Mouse (Mus musculus): ENCODE measurements around the gene Ugt1a8.

Ugt1a8 gene

DNA sequence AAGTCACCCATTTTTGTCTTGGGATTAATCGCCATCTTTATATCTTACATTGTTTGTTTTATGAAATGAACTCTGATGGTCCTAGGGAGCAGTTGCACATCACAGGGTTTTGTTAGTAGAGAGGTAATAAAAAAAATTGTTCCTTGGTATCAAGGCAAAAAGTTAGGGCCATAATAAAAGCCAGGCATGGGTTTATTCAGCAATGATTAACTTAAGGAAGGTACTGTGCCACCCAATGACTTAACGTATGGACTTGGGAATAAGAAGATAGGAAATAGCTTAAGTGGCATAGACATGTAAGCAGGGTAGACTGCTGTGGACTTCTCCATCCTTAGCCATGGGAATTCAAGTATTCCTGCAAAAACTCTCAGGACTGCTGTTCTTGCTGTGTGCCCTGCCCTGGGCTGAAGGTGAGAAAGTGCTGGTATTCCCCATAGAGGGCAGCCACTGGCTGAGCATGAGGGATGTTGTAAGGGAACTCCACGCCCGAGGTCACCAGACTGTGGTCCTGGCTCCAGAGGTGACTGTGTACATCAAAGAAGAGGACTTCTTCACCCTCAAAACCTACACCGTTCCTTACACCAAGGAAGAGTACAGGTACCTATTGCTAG is 98.8 kb downstream of the Ugt1a8 start:
- no peak for DNase-seq (ENCODE audit: low read depth)

DNA sequence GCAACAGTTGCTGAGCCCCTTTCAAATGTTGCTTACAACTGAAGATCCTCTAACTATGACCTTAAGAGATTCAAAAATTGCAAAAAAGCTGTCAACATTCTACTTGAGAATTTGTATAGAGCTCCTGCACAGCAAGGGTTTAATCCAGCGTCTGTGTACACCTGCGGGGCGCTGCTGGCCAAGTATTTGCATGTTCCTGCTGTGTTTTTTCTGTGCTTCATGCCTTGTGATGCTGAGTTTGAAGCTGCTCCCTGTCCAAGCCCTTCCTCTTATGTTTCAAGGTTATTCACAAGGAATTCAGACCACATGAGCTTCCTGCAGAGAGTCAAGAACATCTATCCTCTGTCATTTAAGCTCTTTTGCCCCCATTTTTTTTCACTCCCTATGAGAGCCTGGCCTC is 104.5 kb downstream of the Ugt1a8 start:
- DNase-seq (ENCODE audit: low read depth): no peak

DNA sequence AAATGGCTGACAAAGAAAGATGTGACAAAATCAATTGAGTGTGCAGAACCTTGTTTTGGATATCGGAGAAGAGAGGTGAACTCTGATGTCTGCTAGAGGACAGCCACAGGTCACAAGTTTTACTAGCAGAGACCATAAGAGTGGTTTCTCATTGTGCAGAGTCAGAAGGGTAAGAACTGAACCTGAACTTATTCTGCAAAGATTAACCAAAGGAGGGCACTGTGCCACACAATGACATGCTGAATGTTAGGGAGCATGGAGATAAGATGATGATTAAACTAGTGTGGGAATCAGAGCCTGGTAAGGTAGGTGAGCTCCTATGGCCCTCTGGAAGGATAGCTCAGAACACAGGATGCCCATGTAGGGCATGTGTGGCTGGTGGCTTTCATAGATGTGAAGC is 108.1 kb downstream of the Ugt1a8 start:
- DNase-seq (ENCODE audit: low read depth): no peak

DNA sequence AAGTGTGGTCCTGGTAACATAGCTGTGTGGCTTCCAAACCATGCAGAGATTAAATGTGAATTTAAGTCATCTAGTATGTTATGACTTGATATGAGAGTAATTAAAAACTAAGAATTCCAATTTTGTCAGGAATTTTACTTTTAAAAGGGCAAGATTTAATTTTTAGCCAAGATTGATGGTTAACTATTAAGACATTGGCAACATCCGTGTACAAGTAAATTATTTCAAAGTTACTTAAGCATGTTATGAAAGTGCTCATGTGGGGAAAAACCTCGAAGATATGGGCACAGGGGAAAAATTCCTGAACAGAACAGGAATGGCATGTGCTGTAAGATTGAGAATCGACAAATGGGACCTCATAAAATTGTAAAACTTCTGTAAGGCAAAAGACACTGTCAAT is 109.8 kb downstream of the Ugt1a8 start:
- no peak for DNase-seq (ENCODE audit: low read depth)

DNA sequence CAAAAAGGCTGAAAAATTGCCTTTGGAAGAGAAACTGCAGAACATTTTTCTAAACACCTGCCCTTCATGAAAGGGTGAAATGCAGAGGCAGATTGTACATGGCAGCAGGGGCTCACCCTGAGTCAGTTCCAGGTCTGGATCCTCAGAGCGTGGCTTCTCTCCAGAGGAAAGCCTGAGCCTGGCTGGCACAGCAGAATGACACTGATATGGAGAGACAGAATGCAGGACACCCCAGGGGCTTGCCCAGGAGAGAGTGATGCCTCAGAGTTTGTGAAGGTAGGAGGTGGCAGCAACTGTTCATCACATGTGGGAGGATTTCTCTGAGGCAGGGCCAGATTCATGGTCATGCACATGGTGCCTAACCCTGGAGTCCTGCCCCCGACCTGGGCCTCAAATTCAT is 112.4 kb downstream of the Ugt1a8 start:
- no peak for DNase-seq (ENCODE audit: low read depth)

DNA sequence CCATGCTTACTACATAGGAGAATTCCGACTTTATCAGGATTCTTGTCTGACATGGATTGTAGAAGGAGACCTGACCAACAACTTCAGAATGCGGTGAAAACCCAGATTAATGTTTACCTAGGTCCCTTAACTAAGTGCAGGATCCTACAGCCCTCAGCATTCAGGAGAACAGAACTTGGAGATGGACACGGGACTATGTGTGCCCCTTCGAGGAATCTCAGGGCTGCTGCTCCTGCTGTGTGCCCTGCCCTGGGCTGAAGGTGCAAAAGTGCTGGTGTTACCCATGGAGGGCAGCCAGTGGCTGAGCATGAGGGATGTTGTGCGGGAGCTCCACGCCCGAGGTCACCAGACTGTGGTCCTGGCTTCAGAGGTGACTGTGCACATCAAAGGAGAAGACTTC is 112.8 kb downstream of the Ugt1a8 start, which contains the start of gene Ugt1a2:
Gene Ugt1a2 (plus strand): TSS at position 146 of the 400 bp plus-strand sequence.
- no peak for DNase-seq (ENCODE audit: low read depth)

DNA sequence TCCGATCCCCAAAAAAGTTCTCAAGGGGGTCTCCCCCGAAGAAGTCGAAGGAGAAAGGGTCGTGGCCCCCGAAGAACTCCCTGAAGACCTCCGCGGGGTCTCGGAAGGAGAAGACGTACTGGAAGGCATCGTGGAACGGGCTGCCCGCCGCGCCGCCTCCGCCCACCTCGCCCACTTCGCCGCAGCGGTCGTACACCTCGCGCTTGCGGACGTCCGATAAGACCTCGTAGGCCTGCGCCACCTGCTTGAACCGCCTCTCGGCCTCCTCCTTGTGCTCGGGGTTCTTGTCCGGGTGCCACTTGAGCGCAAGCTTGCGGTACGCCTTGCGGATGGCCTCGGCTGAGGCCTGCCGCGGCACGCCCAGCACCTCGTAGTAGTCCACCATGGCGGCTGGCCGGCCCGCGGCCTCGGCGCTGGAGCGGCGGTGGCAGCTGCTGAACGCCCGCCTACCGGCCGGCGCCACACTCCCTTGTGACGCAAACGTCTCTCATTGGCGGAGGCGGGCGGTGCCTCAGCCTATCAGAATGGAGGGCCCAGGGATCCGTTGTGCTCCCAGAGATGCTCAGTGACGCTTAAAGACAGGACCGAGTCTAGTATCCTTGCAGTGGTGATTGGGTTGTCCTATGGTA is 117.8 kb downstream of the Ugt1a8 start, which contains the start of gene Dnajb3:
Gene Dnajb3 (minus strand): TSS at position 489 of the 629 bp plus-strand sequence.
- peak; percentile 37 for DNase-seq (ENCODE audit: low read depth)

DNA sequence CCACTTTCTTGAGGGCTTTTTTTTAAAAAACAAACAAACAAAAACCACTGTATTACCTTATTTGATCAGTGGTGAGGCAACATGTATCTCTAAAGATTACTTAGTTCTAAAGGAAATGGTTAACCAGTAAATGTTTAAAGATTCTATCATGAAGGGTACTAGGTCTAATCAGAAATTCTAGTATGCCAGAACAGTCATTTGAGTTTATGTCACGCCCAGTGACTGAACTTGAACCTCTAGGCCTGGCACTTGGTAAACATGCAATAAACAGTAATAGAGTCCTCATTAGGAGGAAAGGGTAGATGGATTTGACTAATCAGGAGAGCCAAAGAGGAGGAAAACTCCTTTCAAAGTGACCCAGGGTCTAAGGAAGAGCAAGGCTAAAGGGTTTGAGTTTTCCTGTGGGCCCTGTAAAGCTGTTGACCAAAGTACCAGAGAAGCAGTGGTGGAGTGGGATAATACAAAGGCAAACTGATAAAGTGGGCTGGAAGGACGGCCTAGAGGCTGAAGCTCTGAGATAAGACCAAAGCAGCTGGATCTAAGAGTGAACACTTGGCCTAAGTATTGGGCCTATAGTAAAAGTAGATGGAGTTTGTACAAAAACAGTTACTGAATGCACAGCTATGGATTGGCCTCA is 119.3 kb downstream of the Ugt1a8 start:
- DNase-seq (ENCODE audit: low read depth): peak; percentile 58

DNA sequence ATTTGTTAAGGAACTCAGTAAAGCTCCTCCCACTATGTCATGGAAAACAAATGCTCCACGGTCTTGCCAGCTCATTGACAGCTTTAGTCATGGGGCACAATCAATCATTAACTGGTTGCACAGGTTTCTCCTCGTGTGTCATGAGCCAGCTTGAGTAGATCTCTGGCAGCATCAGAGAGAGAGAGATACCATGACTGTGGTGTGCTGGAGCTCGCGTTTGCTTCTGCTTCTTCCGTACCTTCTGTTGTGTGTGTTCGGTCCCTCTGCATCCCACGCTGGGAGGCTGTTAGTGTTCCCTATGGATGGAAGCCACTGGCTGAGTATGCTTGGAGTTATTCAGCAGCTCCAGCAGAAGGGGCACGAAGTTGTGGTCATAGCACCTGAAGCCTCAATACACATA is 124.2 kb downstream of the Ugt1a8 start, which contains the start of gene Ugt1a1:
Gene Ugt1a1 (plus strand): TSS at position 148 of the 400 bp plus-strand sequence.
- no peak for DNase-seq (ENCODE audit: low read depth)

DNA sequence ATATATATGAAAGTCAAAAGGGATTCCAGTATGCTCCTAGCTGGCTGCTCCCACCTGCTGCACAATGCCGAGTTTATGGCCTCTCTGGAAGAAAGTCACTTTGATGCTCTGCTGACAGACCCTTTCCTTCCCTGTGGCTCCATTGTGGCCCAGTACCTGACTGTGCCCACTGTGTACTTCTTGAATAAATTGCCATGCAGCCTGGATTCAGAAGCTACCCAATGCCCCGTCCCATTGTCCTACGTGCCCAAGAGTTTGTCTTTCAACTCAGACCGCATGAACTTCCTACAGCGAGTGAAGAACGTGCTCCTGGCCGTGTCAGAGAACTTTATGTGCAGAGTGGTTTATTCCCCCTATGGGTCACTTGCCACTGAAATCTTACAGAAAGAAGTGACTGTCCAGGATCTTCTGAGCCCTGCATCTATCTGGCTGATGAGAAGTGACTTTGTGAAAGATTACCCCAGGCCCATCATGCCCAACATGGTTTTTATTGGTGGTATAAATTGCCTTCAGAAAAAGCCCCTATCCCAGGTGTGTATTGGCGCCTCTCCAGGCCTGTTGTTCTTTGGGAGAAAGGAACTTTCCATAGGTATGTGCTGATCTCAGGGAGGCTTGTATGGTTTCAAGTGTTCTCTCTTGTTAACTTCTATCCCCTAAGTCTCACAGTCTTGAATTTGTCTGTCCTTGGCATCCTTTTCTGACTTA is 124.9 kb downstream of the Ugt1a8 start:
- DNase-seq (ENCODE audit: low read depth): no peak

DNA sequence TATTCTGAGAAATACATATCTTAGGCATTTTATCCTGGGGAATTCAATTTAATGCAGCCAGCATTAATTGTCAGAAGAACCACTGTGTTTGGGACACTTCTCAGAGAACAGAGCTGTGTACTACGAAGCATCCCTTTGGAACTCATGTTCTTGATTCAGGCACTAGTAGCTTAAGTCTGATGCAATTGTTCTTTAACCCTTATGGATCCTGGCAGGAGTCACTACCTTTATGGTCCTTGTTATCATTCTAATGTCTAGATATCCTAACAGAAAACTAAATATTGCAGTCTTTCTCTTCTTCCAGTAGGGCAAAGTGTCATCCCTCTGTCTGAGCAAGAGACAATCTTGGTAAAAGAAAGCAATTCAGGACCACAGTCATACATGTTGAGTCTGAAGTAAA is 125.4 kb downstream of the Ugt1a8 start:
- no peak for DNase-seq (ENCODE audit: low read depth)

DNA sequence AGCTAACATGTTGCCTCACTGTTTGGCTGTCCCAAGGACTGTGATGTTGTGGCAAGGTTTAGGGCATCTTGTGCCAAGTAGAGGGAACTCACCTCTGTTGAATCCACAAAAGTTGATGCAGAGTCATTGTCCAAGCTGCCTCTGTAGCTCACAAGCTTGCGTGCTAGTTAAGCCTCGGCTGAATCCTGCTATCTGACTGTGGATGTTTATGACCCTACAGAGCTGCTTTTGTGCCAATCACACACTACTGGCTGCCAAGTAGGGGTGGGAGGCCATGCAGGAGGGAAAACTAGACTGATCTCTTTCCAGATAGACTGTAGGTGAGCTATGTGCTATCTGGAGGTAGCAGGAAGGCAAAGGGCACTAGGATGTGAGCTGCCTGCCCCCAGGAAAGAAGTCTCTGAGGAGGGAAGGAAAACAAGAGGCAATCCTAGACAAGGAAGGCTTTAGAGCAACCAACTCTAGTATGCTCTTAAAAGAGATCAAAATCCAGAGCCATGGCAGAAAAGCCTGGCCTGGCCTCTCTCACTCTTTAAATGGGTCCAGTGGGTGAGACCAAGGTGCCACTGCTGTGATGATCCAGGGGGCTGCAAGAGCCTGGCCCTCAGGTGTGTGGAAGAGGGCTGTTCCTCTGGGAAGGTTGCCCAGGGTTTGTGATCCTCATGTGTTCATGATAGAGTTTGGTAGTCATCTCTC is 126.3 kb downstream of the Ugt1a8 start:
- no peak for DNase-seq (ENCODE audit: low read depth)

DNA sequence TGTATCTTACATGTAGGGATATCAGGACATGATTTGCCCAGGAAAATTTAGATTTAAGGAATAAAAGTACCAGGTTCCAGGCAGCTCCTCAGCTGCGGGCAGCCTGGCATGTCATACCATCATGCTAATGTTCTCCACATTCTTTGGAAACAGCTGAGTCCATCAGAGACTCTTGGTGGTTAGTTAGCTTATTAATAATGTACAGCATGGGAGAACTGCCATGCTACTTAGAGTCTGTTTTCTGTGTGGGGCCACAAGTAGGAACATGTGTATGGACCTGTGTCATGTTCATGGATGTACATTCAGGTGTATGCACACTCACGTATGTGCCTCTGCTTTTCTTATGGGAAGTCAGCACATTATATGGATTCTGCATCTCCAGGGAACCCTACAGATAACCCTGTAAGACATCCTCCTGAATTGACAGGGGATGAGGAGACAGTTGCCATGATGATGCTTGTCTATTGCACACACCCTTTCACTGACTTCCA is 126.9 kb downstream of the Ugt1a8 start:
- no peak for DNase-seq (ENCODE audit: low read depth)

DNA sequence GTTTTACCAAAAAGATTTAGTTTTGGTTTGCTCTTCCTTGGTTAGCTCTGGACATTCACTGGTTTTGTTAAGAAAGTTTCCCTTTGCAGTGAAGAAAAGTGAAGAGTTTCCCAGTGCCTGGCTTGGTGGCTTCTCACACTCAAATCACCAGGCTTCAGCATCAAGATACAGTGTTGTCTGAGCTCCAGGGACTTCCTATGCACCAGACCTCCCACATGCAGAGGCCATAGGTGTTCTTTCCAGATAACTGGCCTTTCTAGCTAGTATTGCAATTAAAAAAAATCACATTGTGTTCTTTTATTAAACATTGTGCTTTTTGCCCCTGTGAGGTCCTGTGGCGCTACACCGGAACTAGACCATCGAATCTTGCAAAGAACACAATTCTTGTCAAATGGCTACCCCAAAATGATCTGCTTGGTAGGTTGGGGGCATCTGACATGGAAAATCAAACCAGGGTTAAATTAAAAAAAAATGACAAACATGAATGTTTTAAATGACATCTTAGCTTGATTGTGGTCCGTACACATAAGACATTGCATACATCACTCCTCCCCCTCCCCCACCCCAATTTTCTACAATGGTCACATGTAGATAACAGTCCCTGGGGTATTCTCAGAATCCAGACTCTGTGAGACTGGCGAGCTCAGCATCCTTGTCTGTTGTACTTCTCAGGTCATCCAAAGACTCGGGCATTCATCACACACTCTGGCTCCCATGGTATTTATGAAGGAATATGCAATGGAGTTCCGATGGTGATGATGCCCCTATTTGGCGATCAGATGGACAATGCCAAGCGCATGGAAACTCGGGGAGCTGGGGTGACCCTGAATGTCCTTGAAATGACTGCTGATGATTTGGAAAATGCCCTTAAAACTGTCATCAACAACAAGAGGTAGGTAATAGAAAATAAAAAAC is 128.1 kb downstream of the Ugt1a8 start:
- DNase-seq (ENCODE audit: low read depth): no peak

DNA sequence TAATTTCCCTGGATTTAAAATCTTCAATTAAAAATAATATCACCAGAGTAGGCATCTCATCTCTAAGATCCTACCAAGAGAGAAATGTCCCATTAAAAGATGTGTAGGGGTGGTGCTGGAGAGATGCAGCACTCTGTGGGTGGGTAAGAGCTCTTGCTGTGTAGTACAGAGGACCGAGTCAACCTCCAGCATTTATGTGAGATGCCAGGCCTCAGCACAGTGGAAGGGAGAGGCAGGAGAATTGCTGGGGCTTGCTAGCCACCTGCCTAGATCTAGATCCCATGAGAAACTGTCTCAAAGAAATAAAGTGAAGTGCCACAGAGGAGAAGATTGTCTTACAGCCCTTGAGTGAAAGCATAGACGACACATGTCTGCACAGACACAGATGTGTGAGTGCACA is 128.9 kb downstream of the Ugt1a8 start:
- no peak for DNase-seq (ENCODE audit: low read depth)

DNA sequence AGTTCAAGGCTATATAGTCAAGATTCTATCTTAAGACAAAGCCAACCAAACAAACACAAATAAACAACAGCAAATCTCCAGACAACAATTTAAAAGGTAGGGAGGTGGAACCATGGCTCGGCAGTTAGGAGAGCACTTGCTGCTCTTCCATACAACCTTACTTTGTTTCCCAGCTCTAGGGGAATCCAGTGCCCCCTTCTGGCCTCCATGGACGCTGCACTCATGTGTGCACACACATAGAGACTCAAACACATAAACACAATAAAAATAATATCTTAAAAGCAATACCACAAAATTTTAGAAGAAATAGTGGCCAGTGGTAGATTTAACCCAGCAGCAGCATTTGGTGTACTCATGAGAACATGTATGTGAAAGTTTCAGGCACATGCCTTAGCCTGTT is 129.5 kb downstream of the Ugt1a8 start:
- DNase-seq (ENCODE audit: low read depth): no peak

DNA sequence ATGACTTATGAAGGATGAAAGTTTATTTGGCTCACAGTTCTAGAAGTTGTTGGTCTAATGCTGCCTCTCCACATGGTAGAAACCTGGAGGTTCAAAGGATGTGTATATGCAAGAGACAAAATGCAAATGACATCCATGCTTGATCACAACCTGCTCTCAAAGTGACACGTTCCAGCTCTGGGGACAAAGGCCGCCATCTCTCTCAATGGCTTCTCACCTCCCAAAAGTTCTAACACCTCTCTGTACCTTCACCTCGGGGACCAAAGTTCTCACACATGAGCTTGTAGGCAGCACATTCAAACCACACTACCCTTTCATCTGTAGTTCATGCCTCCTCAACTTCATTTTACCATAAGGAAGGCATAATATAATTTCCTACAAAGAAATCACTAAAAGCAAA is 130.0 kb downstream of the Ugt1a8 start:
- no peak for DNase-seq (ENCODE audit: low read depth)

DNA sequence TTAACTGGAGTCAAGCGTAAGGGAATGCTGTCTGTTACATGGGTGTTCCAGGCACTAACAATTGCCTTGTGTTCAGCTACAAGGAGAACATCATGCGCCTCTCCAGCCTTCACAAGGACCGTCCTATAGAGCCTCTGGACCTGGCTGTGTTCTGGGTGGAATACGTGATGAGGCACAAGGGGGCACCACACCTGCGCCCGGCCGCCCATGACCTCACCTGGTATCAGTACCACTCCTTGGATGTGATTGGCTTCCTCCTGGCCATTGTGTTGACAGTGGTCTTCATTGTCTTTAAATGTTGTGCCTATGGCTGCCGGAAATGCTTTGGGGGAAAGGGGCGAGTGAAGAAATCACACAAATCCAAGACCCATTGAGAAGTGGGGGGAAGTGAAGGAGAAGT is 130.4 kb downstream of the Ugt1a8 start:
- no peak for DNase-seq (ENCODE audit: low read depth)

DNA sequence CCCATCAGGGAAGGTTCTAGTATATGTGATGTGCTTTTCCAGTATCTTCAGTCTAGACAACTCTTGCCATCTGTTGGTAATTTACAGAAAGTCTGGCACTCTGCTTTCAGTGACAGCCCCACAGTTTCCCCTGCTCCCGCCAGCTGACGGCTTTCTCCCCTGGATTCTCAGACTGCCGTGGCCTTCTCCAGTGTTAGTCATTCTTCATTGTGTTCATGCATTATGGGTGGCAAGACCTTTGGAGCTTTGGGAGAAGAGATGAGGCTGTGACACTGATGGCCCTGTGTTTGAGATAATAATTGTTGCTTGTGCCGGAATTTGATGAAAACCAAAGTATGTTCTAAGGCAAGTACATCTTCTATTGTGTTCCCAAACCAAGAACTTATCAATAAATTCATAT is 131.0 kb downstream of the Ugt1a8 start:
- DNase-seq (ENCODE audit: low read depth): no peak

DNA sequence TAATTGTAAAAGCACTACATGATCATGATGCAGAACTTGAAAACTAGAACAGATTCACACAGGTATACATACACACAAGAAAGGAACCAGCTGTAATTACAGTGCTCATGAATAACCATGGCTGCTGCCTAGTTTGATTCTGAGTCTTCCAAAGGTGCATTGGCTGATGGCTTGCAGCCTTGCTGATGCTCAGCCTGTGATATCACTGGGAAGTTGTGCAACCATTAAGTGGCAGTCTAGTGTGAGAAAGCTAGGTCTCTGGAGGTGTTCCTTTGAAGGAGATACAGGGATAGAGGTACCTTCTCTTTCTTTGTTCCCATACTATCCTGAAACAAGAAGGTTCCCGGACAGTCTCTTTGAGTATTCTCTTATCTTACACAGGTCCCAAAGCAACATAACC is 131.4 kb downstream of the Ugt1a8 start:
- DNase-seq (ENCODE audit: low read depth): no peak

DNA sequence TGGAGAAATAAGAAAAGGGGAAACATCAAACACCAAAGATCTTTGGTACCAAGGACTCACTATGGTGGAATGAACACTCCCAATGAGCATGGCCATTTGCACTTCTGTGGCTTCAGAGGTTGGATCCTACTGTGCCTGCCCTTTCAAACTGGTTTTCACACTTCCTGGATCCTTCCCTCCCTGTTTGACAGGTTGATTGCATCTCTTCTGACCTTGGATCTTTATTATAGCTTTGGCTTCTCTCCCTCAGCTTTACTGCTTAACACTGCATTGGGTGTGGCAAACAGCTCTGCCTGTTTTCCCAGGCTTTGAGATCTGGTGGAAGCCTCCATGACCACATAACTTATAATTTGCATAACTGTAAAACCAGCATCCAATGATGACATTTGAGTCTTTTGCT is 132.7 kb downstream of the Ugt1a8 start:
- DNase-seq (ENCODE audit: low read depth): no peak
